Mouse (Mus musculus): ENCODE results near the gene Rnf8. TPM values are rescaled to one million over a fixed set of nuclear protein-coding genes. Genes with fewer than 3 reads are reported as not detected.

Rnf8 gene
- polyA plus RNA-seq (2012; rRNA removed) = 22.5 and 31.1 TPM in 2 replicates

DNA sequence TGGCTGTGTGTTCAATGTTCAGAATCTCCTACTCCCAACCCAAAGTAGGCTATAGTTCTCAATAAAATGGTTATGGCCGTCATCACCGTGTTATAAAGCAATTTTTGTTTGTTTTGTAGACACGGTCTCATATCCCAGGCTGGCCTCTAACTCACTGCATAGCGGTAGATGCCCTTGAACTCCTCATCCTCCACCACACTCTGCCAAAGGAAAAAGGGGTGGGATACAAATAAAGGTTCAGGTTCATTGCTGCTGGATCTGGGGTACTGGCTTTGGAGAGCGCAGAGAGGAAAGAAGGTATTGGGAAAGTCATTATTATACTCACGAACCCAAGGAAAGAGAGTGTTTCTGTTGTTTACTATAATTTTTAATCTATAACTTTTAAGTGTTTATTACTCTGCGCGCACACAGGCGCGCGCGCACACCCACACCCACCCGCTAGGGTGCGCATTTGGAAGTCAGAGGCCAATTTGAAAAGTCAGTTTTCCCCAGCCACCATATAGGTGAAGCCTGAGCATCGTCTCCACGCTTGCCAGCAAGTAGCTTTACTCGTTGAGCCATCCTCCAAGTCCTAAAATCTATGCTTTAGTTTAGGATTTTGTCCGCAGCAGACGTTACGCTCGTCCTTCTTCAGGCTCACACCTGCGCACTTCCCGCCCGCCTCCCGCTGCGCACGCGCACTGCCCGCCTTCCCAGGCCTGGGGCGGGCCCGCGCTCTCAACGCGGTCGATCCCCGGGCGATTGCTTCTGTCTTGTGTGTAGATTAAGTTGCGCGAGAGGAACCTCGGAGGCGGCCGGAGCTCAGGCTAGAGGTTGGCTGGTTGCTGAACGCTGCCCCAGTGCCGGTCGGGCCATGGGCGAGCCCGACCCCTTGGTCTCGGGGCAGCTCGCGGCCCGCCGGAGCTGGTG lies at the start of gene Rnf8, which contains the start of gene Gm28043:
Gene Rnf8 (plus strand): TSS at position 676 of the 909 bp plus-strand sequence.
Gene Gm28043 (plus strand): TSS at position 762 of the 909 bp plus-strand sequence.
- 2% methylated on average over 52 of the region's 52 CpGs for WGBS
- DNase-seq = peak; percentile 90
- peak; percentile 57 for TF ChIP-seq CTCF (IDR thresholded peaks at IDR 0.05; ENCODE audit: insufficient read depth, low read length)
- TF ChIP-seq POLR2A (IDR thresholded peaks at IDR 0.05; ENCODE audit: borderline replicate concordance, extremely low read depth, low read depth, low read length) = peak; percentile 84
- Histone ChIP-seq H3K4me1 (ENCODE audit: control insufficient read depth, insufficient read depth, low read length) (peaks cover 11% of the 10 kb centered on the region; the same call in 1 of the 2 replicates), H3K4me3 (replicated peaks; ENCODE audit: extremely low read depth, low read depth, low read length) (peak within 1 kb of the TSS; percentile 76)

DNA sequence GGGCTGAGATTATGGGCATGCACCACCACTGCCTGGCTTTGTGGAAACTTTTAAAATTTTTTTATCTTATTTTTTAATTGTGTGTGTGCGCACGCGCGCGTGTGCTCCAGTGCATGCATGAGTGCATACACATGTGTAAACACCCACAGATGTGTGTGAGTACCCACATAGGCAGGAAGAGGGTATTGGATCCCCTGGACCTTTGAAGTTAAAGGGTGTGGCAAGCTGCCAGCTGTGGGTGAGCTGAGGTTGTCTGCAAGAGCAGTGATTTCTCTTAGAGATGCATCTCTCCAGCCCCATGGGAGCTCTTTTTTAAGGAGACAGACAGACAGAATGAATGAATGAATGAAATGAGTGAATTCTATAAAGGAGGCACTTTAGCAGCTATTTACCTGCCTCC lies 49.1 kb upstream of the Rnf8 start:
- WGBS = 97% methylated on average over 5 of the region's 5 CpGs
- H3K4me3 ChIP-seq (replicated peaks; ENCODE audit: extremely low read depth, low read depth, low read length) = no peak overlapping the region
- TF ChIP-seq CTCF (IDR thresholded peaks at IDR 0.05; ENCODE audit: insufficient read depth, low read length) (no peak), POLR2A (IDR thresholded peaks at IDR 0.05; ENCODE audit: borderline replicate concordance, extremely low read depth, low read depth, low read length) (no peak)
- no peaks in the 10 kb centered on the region for H3K4me1 ChIP-seq (ENCODE audit: control insufficient read depth, insufficient read depth, low read length)
- no peak for DNase-seq

DNA sequence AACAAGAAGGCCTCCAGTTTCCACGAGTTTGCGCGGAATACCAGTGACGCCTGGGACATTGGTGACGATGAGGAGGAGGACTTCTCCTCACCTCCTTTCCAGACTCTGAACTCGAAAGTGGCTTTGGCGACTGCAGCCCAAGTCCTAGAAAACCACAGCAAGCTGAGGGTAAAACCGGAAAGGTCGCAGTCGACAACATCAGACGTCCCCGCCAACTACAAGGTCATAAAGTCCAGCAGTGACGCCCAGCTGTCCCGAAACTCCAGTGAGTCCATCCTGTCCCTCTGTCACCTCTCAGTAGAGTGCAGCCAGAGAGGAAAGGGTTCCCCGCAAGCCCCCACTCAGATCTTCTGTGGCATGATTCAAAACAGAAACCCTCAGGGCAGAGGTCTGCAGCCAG lies 46.2 kb upstream of the Rnf8 start:
- 86% methylated on average over 15 of the region's 15 CpGs for WGBS

DNA sequence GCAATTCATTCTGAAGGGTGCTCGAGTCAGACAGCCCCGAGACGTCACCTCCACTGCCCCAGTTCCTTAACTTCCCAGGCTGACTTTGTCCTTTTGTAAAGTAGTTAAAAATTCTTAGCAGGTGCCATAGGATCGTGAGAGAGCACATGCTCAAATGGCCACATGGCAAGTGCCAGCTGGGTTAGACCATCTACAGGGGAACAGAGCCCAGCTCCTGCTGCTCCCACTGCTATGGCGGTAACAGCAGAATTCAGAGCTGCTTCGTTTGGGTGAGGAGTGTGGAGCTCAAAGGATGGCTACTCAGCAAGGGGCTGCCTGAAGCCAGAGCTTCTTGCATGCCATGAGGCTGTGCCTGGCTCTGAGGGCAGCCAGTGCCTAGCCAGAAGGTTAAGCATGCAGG lies 44.8 kb upstream of the Rnf8 start:
- no peak for TF ChIP-seq POLR2A (IDR thresholded peaks at IDR 0.05; ENCODE audit: borderline replicate concordance, extremely low read depth, low read depth, low read length)
- TF ChIP-seq CTCF (IDR thresholded peaks at IDR 0.05; ENCODE audit: insufficient read depth, low read length) = no peak
- H3K4me1 ChIP-seq (ENCODE audit: control insufficient read depth, insufficient read depth, low read length) = no peaks in the 10 kb centered on the region
- H3K4me3 ChIP-seq (replicated peaks; ENCODE audit: extremely low read depth, low read depth, low read length) = no peak overlapping the region
- DNase-seq = no peak
- 89% methylated on average over 6 of the region's 6 CpGs for WGBS

More for the DNA sequence above, 46.2 kb upstream of the Rnf8 start:
- no peak for TF ChIP-seq CTCF (IDR thresholded peaks at IDR 0.05; ENCODE audit: insufficient read depth, low read length)
- no peak for TF ChIP-seq POLR2A (IDR thresholded peaks at IDR 0.05; ENCODE audit: borderline replicate concordance, extremely low read depth, low read depth, low read length)
- Histone ChIP-seq H3K4me1 (ENCODE audit: control insufficient read depth, insufficient read depth, low read length) (no peaks in the 10 kb centered on the region), H3K4me3 (replicated peaks; ENCODE audit: extremely low read depth, low read depth, low read length) (no peak overlapping the region)
- DNase-seq = no peak

DNA sequence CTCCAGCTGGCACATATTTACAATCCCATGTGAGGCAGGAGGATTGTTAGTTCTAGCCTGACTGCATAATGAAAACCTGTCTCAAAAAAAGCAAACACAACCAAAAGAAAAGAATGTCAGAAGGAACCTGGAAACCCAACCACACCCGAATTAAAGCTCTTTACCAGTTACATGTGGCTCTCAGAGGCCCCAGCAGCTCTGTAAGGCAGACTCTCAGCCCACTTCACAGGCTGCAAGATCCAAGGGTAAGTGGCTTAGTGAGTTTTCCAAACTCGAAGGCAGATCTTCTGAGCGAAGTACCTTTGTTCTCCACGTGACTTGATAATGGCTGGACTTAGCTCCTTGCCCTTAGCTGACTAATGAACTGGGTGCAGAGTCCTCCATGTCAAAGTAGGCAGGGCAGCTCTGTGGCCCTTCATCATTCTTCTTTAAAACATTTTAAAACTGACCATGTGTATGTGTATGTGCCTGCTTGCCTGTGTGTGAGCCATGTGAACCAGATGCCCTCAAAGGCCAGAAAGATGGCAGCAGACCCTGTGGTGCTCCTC lies 34.9 kb upstream of the Rnf8 start:
- no peak for TF ChIP-seq POLR2A (IDR thresholded peaks at IDR 0.05; ENCODE audit: borderline replicate concordance, extremely low read depth, low read depth, low read length)
- no peak for TF ChIP-seq CTCF (IDR thresholded peaks at IDR 0.05; ENCODE audit: insufficient read depth, low read length)
- H3K4me1 ChIP-seq (ENCODE audit: control insufficient read depth, insufficient read depth, low read length) = no peaks in the 10 kb centered on the region
- 60% methylated on average over 4 of the region's 4 CpGs for WGBS
- DNase-seq = no peak
- H3K4me3 ChIP-seq (replicated peaks; ENCODE audit: extremely low read depth, low read depth, low read length) = no peak overlapping the region

DNA sequence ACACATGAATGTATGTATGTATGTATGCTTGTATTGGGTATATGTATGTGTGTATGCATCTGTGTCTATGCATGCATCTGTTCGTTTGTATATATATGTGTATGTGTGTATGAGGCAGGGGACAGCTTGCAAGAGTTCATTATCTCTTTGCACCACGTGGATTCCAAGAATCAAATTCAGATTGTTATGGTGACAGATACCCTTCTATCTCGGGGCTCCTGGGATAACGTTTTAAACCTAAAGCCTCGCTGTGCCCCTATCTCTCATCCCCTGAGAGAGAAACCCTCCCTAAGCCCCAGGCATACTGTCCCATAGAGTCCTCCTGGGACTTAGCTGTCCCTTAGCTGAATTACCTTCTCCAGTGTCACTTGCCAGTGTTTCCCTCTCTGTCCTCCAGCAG lies 31.0 kb upstream of the Rnf8 start:
- TF ChIP-seq CTCF (IDR thresholded peaks at IDR 0.05; ENCODE audit: insufficient read depth, low read length) (no peak), POLR2A (IDR thresholded peaks at IDR 0.05; ENCODE audit: borderline replicate concordance, extremely low read depth, low read depth, low read length) (no peak)
- no peak for DNase-seq
- 85% methylated on average over 5 of the region's 5 CpGs for whole genome bisulfite sequencing
- no peaks in the 10 kb centered on the region for H3K4me1 ChIP-seq (ENCODE audit: control insufficient read depth, insufficient read depth, low read length)
- H3K4me3 ChIP-seq (replicated peaks; ENCODE audit: extremely low read depth, low read depth, low read length) = no peak overlapping the region

DNA sequence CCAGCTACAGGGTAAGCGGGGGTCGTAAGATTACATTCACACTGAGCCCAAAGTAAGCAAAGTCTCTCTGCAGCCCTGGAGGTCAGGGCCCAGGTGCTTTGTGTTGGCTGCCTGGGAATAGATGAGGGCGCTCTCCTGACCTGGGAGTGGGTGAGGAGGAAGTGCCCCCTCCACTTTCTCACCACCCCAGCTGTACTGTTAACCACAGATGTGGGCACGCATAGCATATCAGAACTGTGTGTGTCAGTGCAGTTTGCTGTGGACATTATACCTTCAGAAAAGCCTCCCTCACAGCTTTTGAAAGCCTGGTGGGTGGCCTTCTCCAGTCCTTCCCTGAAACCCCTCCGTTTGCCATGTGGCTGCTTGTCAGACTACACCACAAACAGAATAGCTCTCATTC lies 30.3 kb upstream of the Rnf8 start:
- TF ChIP-seq CTCF (IDR thresholded peaks at IDR 0.05; ENCODE audit: insufficient read depth, low read length) (no peak), POLR2A (IDR thresholded peaks at IDR 0.05; ENCODE audit: borderline replicate concordance, extremely low read depth, low read depth, low read length) (no peak)
- DNase-seq = no peak
- WGBS = 76% methylated on average over 5 of the region's 5 CpGs

DNA sequence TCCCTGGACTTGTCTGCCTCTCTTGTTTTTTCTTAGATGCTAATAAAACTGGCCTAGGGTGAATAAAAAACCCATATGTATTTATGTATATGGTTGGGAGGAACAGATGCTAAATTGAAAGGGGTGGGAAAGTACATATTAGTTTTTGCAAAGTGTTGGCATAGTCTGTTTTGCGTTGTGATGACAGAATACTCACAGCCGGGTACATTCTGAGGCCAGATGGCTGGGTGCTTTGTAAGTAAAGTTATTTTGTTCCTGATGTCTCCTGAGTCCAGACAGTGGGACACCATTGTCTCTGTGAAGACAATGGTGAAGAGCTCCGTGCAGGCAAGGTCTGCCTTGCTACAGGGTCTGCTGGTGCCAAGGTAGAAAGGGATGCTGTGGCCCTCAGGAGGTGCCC lies 29.9 kb upstream of the Rnf8 start:
- 73% methylated on average over 3 of the region's 3 CpGs for WGBS
- DNase-seq = no peak
- no peak overlapping the region for H3K4me3 ChIP-seq (replicated peaks; ENCODE audit: extremely low read depth, low read depth, low read length)
- TF ChIP-seq POLR2A (IDR thresholded peaks at IDR 0.05; ENCODE audit: borderline replicate concordance, extremely low read depth, low read depth, low read length) (no peak), CTCF (IDR thresholded peaks at IDR 0.05; ENCODE audit: insufficient read depth, low read length) (no peak)
- H3K4me1 ChIP-seq (ENCODE audit: control insufficient read depth, insufficient read depth, low read length) = no peaks in the 10 kb centered on the region

More for the DNA sequence above, 30.3 kb upstream of the Rnf8 start:
- Histone ChIP-seq H3K4me3 (replicated peaks; ENCODE audit: extremely low read depth, low read depth, low read length) (no peak overlapping the region), H3K4me1 (ENCODE audit: control insufficient read depth, insufficient read depth, low read length) (no peaks in the 10 kb centered on the region)

DNA sequence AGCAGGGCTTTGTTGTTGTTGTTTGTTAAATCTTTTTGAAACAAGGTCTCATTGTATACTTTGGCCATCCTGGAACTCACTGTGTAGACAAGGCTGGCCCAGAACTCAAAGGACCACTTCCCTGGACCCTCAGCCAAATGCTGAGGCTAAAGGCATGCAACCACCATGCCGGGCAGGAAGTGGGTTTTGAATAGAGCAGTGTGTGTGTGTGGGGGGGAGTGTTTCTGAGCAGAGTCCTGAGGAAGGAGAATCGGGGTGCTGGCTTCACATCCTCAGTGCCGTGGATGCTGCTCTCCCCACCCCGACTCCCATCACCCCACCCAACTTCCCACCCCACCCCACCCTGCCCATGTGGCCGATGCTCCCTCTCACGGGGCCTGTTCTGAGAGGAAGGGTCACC lies 29.1 kb upstream of the Rnf8 start:
- no peak for TF ChIP-seq CTCF (IDR thresholded peaks at IDR 0.05; ENCODE audit: insufficient read depth, low read length)
- TF ChIP-seq POLR2A (IDR thresholded peaks at IDR 0.05; ENCODE audit: borderline replicate concordance, extremely low read depth, low read depth, low read length) = no peak
- 62% methylated on average over 6 of the region's 6 CpGs for WGBS
- Histone ChIP-seq H3K4me1 (ENCODE audit: control insufficient read depth, insufficient read depth, low read length) (no peaks in the 10 kb centered on the region), H3K4me3 (replicated peaks; ENCODE audit: extremely low read depth, low read depth, low read length) (no peak overlapping the region)
- no peak for DNase-seq
